Mouse (Mus musculus) B cell, adult 2 months (primary cell): ENCODE measurements around the gene Trpc3.
"Not testable (repeated sequence)": the region's sequence is repeated elsewhere in the genome, so short reads cannot be mapped to it uniquely, and the experiment has no call there.

Experiments
- DNase-seq, 2 experiments: peaks; one replicate each; pipeline ENCODE4 v3.0.0; 2022

Trpc3 gene

DNA sequence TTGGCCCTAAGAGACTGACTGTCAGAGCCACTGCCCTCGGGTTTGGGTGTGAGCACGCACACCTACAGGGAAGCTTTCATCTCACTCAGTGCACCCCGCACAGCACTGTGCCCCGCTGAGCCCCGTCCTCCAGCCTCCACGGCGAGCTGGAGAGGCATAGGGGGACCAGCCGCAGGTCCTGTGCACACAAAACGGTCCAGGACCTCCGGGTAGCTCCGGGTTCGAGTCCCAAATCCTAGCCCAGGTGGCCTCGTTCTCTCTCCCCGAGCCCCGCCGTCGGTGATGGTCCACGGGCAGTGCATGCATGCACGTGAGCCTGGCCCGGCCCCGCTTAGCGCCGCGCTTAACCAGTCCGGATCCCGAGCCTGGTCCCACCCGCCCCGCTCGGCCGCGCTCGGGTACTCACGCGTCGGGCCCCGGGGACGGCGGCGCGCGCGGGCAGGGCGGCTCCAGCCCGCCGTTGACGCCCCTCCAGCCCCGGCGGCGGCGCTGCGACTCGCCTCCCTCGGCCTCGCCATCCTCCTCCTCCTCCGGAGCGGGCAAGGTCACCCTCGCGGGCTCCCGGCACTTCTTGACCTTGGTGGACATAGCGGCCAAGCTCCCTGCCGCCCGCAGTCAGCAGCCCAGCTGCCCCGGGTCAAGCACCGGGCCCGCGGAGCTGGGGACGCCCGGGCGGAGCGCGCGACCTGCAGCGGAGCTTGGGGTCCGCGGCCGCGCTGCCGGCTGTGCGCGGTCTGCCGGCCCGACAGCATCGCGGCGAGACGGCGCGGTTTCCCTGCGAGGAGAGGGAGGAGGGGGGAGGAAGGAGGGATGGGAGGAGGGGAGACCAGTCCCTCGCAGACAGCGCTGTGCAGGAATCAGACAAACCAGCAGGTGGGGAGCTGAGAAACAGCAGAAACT, at the start of gene Trpc3:
Gene Trpc3, minus strand, starts transcription at position 776 of the 900 bp plus-strand sequence.
- DNase-seq, result peak; percentile 8 to 16

DNA sequence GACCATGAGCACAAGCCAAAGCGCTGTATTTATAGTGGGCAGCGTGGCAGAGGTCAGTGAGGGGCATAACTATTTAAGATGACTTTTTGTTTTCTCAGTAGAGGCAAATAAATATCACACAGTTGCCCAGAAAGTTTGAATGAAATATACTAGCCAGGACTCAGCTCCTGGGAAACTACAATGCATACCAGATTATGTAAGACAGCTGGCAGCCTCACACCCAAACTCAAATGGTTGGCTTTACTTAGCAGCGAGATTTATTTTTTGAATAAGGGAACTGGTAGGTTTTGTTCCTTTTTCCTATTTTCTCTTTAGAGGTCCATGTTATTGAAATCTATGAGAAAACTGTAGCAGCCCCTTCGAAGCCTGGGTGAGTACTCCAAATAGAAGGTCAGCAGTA, 48.1 kb upstream of the Trpc3 start:
- no peak for DNase-seq

DNA sequence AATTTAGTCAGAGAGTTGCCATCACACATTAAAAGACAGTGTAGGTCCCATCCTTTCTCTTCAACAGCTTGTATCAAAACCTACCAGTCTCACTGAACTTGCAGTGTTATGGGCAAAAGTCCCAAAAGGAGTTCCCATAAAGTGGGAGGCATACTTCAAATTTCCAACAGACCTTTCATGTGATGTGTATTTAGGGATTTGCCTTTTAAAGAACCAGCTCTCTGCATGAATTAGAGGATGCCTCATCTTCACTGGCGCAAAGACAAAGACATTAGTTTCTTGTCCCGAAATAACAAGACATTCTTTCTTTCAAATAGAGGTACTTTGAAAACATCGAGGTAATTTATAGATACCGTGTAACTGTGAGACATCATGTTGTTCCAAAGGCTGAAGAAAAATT, 43.1 kb upstream of the Trpc3 start:
- DNase-seq, result no peak

DNA sequence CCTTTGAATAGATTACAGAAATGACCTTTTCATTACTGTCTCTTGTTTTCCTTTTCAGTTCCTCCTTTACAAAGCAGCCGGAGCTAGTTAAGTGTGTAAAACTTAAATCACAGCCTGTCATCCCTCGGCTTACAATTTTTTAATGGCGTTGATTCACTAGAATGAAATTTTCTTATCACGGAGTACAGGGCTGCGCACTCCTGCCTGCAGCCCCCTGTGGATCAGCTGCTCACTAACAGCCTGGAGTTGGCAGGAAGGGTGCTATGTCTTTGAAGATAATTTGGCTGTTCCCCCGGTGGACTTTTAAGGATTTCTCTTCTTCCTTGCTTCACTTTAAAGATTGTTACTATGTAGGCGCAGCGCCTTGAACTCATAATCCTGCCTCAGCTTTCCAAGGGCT, 36.6 kb upstream of the Trpc3 start:
- no peak for DNase-seq

DNA sequence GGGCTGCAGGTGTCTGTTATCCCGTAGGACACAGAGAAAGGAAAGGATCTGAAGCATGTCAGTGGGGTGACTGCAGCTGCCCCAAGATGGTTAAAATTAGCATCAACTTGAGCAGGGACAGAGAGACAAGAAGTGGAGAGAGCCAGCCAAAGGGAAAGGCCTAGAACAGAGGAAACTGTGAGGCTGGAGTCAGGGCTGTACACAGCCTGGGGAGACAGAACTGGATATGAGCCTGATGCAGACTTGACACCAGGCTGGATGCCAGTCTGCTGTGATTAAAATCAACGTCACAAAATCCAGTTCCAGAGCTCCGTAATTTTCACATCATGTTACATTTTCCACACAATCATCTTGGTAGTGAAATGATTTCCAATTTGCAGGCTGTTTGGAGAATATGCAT, 31.9 kb upstream of the Trpc3 start:
- no peak for DNase-seq

DNA sequence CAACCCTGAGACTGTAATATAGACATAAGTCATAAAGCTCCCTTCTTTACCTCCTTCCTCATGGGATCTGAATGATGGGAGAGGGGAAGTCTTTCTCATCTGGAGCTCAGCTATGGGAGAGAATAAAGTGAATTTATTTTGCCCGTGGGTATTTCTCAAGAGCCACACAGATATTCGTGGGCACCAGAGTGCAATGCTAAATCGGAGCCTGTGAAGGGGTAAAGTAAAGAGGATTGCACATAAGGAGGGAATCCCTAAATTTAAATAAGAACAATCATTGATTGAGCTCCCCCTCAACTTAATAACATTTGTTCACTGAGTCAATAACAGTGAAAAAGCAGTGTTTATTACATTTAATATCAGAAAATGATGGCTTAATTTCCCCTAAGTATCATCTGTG, 19.6 kb upstream of the Trpc3 start:
- no peak for DNase-seq

DNA sequence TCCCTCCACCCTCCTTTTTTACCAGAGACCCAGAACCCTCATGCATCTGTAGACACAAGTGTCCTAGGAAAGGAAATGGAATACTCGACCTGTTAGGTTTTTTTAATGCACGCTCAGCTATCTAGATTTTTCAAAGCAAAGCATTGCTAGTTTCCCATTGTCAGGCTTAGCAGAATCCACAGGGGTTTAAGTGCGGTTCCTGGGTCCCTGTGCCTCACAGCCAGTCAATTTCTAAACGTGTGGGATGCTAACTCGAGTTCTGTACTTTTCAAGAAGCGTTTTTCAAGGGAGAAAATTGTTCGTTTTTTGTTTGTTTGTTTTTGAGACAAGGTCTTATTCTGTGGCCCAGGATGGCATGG, 304 bp upstream of the Trpc3 start:
- DNase-seq, result no peak

DNA sequence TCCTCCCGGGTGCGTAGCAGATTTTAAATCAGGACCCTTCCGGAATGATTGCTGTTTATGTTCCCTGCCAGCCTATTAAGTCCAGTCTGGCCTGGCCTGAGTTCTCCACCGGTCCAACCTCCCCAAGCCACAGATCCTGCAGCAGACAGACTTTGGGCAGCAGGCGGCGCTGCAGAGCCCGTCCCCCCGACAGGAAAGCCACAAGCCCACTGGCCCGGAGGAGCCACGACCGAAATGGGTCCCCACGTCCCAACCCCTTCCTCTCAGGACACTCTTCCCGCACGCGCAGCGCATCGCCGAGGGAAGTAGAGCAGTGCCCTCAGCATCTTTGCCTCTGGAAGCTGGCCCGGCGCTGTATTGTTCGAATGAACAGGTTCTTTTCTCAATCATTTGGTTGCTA, 1.1 kb downstream of the Trpc3 start:
- DNase-seq, result peak; percentile 48 to 52

DNA sequence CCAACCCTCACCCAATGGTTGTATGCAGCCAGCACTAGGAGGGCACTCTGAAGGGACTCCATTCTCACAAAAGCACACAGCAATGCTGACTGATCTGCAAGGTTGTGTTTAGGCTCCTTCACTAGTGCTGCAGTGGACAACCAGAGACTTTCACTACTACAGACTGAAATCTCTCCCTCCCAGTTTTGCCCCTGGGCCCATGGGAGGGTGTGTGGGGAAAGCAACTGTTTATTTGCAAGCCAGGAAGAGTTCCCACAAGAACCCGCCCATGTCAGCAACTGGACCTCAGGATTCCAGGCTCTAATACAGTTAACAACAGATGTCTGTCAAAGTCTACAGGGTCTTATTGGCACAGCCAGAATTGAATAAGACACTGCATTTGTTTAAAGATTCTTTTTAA, 14.1 kb downstream of the Trpc3 start:
- DNase-seq, result no peak

DNA sequence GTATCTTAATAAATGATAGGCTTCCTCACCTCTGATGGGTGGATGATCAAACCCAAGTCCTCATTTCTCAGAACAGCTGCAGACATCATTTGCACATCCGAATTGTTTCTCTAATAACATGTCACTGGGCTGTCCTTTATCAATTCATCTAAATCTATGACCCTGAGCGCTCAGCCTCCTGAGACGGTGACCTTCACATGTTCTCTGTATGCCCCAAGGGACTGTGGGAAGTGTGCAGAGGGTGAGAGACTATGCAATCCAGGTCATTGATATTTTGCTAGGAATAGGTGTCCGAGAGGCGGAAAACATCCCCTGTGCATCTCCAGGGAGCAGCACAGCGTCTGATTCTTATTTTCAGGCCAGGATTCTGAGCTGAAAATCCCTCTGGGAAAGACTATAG, 22.2 kb downstream of the Trpc3 start:
- DNase-seq, result no peak

DNA sequence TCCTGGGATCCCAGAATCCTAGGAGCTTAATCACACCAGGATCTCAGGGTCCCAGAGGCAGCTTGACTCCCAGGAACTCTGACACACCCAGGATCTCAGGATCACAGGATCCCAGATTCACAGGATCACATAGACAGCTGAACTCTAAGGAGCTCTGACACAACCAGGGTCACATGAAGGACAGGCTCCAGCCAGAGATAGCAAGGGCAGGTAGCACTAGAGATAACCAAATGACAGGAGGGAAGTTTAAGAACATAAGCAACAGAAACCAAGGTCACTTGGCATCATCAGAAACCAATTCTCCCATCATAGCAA, 44.8 kb downstream of the Trpc3 start:
- not testable (repeated sequence) for DNase-seq

DNA sequence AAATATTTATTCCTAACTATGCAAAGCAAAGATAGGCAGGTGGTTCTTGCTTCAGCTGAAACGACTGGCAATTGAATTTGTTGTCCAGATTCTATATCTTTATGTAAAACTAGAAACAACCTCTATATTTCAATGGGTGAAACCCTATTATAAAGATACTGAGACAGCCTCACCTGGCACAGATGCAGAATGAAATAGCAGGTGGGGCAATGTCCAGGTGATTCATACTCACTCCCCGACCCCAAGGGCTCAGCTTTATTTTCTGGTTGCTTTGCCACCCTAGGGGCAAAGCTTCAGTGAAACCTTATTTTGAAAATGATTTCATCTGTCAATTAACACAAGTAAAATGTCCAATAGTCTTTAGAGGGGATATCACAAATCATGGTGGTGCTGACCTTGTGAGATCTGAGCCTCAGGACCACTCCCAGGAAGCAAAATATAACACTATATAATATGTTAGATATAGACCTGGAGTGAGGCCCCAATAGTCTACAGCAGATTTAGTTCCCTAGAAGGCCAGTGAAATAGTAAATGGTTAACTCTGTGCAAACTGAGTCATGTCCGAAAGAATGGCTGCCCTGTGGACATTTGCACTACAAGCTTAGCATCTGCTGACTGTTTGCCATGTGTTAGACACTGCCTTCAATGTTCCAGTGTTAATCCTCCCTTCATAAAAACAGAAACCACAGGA, 45.3 kb downstream of the Trpc3 start:
- DNase-seq, result no peak

DNA sequence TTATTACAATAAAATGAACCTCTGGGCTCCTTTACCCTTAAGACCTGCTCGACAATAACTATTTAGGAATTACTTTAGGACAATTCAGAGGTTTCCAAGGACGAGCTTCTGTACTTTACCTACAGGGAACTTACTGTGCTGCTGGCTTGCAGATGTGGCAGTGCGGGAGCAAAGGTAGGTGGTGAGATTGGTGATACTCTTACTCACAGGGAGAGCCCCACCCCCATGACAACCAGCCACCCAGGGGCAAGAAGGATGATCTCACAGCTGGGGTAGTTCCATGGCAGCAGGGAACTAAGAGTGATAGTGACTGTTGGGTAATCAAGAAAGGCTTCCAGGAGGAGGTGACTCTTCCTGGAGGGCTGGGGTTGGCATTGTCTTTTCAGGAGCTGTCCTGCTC, 46.6 kb downstream of the Trpc3 start:
- no peak for DNase-seq

DNA sequence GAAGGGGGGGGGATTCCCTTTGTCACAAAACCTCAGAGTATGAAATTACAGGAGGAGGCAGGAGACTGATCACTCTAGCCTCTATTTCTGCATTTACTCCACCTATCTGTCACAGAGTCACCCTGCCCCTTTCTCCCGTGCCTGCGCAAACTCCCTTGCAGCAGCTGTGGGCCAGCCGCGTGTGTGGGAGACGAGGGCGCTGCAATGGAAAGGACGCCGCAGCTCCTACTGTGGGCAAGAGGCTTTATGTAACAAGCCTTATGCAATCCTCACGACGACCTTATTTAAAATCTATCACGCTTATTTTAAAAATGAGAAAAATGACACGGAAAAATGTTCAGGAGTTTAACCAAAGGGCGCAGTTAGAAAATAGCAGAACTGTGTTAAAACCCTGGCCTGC, 47.2 kb downstream of the Trpc3 start:
- no peak for DNase-seq

DNA sequence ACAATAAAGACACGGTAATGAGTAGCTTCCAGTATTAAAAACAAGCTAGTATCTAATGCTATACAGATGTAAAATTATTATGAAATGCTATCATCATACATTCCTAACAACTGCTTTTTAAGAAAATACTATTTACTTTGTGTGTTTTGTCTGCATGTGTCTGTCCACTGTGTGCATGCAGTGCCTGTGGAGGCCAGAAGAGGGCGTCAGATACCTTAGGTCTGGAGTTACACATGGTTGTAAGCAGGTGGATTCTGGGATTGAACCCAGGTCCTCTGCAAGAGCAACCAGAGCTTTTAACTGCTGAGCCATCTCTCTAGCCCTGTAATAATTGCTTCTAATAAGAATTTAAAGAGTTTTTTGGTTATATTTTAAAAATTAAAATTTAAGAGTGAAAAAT, 49.2 kb downstream of the Trpc3 start:
- no peak for DNase-seq

DNA sequence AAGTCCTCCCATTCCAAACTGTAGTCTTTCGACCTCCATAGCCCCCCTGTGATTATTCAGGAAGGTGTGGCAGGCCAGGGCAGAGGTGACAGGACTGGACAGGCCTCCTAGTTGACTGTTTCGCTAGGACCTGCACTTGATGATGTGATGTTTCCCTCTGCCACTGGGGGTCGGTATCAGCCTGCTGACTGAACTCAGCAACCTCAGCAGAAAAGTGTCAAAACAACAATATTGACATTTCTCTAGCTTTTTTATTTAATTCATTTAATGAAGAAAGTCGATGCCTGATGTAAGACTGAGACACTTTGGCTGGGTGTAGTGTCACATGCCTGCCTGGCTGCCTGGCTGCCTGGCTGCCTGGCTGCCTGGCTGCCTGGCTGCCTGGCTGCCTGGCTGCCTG, 54.5 kb downstream of the Trpc3 start:
- DNase-seq, result no peak

DNA sequence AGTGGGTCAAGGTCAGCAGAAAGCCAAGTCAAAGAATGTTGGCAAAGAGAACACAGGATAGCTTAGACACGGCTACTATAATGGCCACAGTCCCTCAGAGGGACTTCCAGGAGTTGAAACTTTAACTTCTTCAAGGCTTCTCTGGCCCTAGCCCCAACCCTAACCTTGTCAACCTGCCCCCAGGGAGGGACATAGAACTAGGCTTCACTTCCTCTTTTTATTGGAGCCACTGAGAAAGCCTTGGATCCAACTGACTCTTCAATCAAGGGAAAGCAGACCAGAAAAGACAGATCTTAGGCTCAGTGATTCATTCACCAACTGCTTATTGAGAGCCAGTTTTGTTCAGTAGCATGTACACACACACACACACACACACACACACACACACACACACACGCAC, 63.2 kb downstream of the Trpc3 start:
- DNase-seq, result no peak

DNA sequence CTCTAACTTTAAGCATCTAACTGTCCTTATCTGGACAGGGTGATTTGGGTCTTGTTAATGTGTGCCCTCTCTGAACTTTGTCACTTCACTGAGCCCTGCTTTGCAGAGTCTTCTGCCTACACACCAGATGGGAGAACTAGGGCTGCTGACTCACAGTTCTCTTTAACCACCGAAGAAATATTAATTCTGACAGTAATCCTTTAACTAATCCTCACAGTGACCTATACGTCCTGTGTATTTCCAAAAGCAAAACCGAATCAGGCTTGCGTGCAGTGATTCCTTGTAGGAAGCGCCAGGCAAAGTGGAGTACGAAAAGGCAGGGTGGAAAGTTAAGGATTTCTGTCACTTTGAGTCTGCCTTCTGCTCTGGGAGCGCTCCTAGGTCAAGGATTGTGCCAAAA, 71.8 kb downstream of the Trpc3 start:
- no peak for DNase-seq

DNA sequence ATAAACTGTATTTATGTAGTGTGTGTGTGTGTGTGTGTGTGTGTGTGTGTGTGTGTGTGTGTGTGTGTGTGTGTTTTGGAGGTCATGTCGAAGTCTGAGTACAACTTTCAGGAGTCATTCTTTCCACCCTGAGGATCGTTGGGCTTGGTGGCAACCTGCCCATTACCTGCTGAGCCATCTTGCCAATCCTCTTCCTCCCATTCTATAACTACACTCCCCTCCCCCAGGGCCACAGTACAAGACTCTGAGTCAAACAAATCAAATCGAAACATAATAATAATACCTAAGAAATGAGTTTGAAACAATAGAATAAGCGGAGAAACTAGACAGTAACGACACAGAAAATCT, 76.1 kb downstream of the Trpc3 start:
- DNase-seq, result no peak

DNA sequence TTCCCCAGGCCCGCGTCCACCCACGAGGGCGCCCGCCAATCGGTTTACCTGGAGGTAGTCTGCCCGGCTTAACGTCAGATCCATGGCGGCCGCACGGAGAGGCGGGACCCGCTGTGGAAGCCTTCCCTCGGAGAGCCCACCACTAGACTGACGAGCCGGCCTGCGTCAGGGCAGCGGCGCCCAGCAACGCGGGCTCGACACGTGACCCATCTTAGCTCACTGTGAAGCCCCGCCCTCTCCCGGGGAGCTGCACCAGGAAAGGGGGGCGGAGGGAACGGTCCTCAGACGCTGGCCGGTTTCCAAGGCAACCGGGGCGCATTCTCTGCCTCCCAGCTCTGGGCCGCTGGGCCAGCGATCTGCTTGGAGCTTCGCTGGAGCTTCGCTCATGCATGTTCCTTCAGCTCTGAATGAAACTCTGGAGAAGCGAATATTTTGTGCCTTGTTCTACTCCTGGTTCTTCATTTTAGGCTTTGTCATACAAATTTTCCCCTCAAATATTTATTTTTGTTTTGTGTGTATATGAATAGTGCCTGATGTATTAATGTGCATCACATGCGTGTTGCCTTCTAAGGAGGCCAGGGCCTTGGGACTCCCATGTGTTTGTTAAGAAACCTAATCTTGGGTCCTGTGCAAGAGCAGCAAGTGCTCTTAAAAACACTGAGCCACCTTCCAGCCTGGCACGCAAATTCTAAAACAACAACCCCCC, 76.6 kb downstream of the Trpc3 start, which contains the start of gene Bbs7:
Gene Bbs7, minus strand, starts transcription at position 276 of the 706 bp plus-strand sequence.
- DNase-seq, result peak; percentile 70 to 75

DNA sequence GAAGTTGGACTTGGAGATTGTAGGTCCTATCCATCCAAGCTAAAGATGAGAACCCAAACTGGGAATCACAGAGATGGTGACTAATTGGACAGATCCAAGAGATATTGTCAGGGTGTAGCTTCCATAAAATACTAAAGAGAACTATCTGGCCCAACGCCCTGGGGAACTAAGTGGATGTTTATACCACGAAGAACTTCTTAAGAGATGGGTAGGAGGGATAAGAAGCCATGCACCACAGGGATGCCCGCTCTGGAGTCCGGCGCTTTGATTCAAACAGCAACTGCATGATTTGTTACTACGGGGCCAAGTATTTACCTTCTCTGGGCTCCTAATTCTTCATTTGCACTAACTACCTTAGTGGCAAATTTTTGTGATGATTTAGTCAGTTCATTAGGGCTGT, 77.3 kb downstream of the Trpc3 start:
- DNase-seq, result no peak

DNA sequence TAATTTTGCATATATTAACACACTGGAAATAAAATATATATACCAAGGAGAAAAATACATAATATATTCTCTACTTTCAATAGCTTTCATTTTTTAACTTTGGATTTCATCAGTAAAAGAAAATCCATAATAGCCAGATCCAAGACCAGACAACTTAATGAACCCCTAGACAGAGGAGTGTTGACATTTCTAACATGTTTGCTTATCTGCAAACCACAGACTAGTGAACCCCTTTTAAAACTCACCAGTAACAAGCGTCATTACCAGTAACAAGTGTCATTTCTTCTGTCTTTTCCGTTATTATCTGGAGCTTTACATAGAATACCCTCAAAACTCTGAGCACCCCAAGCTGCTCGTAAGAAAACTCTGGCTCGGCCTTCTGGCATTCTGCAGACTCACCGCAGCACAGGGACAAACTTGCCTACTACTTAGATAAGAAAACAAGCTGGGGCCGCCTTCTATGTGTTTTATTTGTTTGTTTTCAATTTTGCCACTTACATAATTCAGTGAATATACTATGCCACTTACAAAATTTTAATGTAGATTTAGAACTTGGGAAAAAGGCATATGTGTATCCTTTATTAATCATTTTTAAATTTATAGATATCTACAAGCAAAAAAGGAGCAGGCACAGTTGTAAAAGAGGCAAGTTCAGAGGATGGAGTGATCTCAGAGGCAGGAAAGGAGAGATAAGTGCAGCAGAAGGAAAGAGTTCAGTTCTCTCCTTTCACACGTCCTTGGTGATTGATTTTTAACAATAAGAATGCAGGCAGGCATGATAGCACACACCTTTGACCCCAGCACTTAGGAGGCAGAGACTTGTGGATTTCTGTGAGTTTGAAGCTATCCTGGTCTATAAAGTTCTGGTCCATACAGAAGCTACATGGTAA, 83.8 kb downstream of the Trpc3 start:
- DNase-seq, result no peak

DNA sequence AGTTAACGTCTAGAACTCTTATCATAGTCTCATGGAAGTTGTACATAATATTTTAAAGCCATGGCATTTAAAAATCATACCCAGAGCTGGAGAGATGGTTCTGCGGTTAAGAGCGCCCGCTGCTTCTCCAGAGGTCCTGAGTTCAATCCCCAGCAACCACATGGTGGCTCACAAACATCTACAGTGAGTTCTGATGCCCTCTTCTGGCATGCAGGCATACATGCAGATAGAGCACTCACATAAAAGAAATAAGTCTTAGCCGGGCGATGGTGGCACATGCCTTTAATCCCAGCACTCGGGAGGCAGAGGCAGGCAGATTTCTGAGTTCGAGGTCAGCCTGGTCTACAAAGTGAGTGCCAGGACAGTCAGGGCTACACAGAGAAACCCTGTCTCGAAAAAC, 90.2 kb downstream of the Trpc3 start:
- not testable (repeated sequence) for DNase-seq
